Mouse (Mus musculus): ENCODE data around the gene Zan.

GRCm38 (mm10) chr5:137510014-137510501, 33.2 kb upstream of the Zan start:
- TF ChIP-seq CTCF (IDR thresholded peaks at IDR 0.05; ENCODE audit: insufficient read depth, low read depth, low read length) (no peak), POLR2A (IDR thresholded peaks at IDR 0.05; ENCODE audit: insufficient read depth, low read depth, low read length) (no peak)
